Mouse (Mus musculus) cerebellum, adult 2 months (tissue): ENCODE measurements at regions not wholly inside any gene's neighbourhood (a gene's known extent, or its start where the extent isn't known, plus 50 kb on each side); places are given as distances from the start of the nearest gene placed in this dataset.

Experiments used
- DNase-seq, 2 experiments: peaks; one replicate each; pipeline ENCODE4 v3.0.0; 2021
- H3K27ac ChIP-seq: fragments of 200-500 bp; 2 replicates; pipeline ENCODE4 v1.5.1; 2012; ENCODE audit warnings: low read length, control low read depth, inconsistent platforms; ENCODE audit not compliant: insufficient read depth
- H3K27me3 ChIP-seq: fragments of 200-500 bp; 2 replicates; pipeline ENCODE4 v1.6.1; 2012; ENCODE audit warnings: inconsistent platforms, mild to moderate bottlenecking, low read length, moderate library complexity; ENCODE audit not compliant: control insufficient read depth, insufficient read depth
- H3K4me1 ChIP-seq: fragments of 200-500 bp; 2 replicates; pipeline ENCODE4 v1.6.1; 2011; ENCODE audit warnings: low read length; ENCODE audit not compliant: control insufficient read depth, insufficient read depth
- H3K4me3 ChIP-seq: fragments of 200-500 bp; replicated peaks from 2 replicates; pipeline ENCODE3; 2011; ENCODE audit warnings: mild to moderate bottlenecking, low read depth, low read length, control low read depth; ENCODE audit not compliant: insufficient read depth
- CTCF ChIP-seq: fragments of 200-500 bp; IDR thresholded peaks from 2 replicates; pipeline ENCODE4 v1.5.1; 2011; ENCODE audit warnings: low read depth, mild to moderate bottlenecking, control low read depth, low read length, moderate library complexity, borderline replicate concordance; ENCODE audit not compliant: insufficient read depth
- POLR2A ChIP-seq: fragments of 200-500 bp; IDR thresholded peaks from 2 replicates; pipeline ENCODE4 v1.6.1; 2011; ENCODE audit warnings: low read length, control low read depth, borderline replicate concordance; ENCODE audit not compliant: insufficient read depth
- WGBS: fragments of 180-500 bp; shearing (Covaris S2); methylation state at CpG from one replicate; pipeline ENCODE4 v1.1.7; 2018; 5-methylcytosine and 5-hydroxymethylcytosine counted together

GRCm38 (mm10) chr7:125000669-125001068, 443.8 kb upstream of the Kdm8 start:
- H3K4me3 ChIP-seq, result no peak overlapping the region

GRCm38 (mm10) chr7:125005638-125006037, 438.8 kb upstream of the Kdm8 start:
- no peak overlapping the region for H3K27ac ChIP-seq
- TF ChIP-seq POLR2A (no peak), CTCF (no peak)
- no peaks in the 10 kb centered on the region for H3K4me1 ChIP-seq
- H3K4me3 ChIP-seq, result no peak overlapping the region
- no peak for DNase-seq
- H3K27me3 ChIP-seq, result no peaks in the 10 kb centered on the region; the same call in 1 of the 2 replicates
- WGBS, result 43% methylated on average over 3 of the region's 3 CpGs

More at GRCm38 (mm10) chr7:125000669-125001068, 443.8 kb upstream of the Kdm8 start:
- Histone ChIP-seq H3K4me1 (no peaks in the 10 kb centered on the region), H3K27ac (no peak overlapping the region), H3K27me3 (no peaks in the 10 kb centered on the region; the same call in 1 of the 2 replicates)
- TF ChIP-seq POLR2A (no peak), CTCF (no peak)
- no peak for DNase-seq

GRCm38 (mm10) chr7:125019259-125019658, 425.2 kb upstream of the Kdm8 start:
- 46% methylated on average over 1 of the region's 1 CpGs for WGBS

GRCm38 (mm10) chr7:125024944-125025343, 419.5 kb upstream of the Kdm8 start:
- TF ChIP-seq CTCF (no peak), POLR2A (no peak)
- no peaks in the 10 kb centered on the region for H3K4me1 ChIP-seq
- H3K27me3 ChIP-seq, result no peaks in the 10 kb centered on the region
- DNase-seq, result no peak
- no peak overlapping the region for H3K4me3 ChIP-seq
- no peak overlapping the region for H3K27ac ChIP-seq
- 76% methylated on average over 5 of the region's 5 CpGs for WGBS

More at GRCm38 (mm10) chr7:125019259-125019658, 425.2 kb upstream of the Kdm8 start:
- no peaks in the 10 kb centered on the region for H3K4me1 ChIP-seq
- H3K27me3 ChIP-seq, result no peaks in the 10 kb centered on the region
- H3K4me3 ChIP-seq, result no peak overlapping the region
- no peak overlapping the region for H3K27ac ChIP-seq
- TF ChIP-seq CTCF, result no peak
- no peak for TF ChIP-seq POLR2A
- no peak for DNase-seq

GRCm38 (mm10) chr7:125033778-125034177, 410.7 kb upstream of the Kdm8 start:
- no peak overlapping the region for H3K27ac ChIP-seq
- H3K4me1 ChIP-seq, result no peaks in the 10 kb centered on the region
- 69% methylated on average over 4 of the region's 4 CpGs for WGBS
- TF ChIP-seq POLR2A (no peak), CTCF (no peak)
- DNase-seq, result no peak
- H3K4me3 ChIP-seq, result no peak overlapping the region
- H3K27me3 ChIP-seq, result no peaks in the 10 kb centered on the region

- DNase-seq, result no peak
- H3K4me3 ChIP-seq, result no peak overlapping the region
- H3K4me1 ChIP-seq, result no peaks in the 10 kb centered on the region
- H3K27me3 ChIP-seq, result no peaks in the 10 kb centered on the region
- H3K27ac ChIP-seq, result no peak overlapping the region
- WGBS, result 61% methylated on average over 5 of the region's 5 CpGs
- no peak for TF ChIP-seq CTCF
- TF ChIP-seq POLR2A, result no peak
Measured at GRCm38 (mm10) chr7:125034196-125034595, 410.3 kb upstream of the Kdm8 start.

GRCm38 (mm10) chr7:125036098-125036991, 408.1 kb upstream of the Kdm8 start:
- no peak overlapping the region for H3K27ac ChIP-seq
- no peak for TF ChIP-seq POLR2A
- no peak for TF ChIP-seq CTCF
- no peaks in the 10 kb centered on the region; the same call in 1 of the 2 replicates for H3K27me3 ChIP-seq
- no peak for DNase-seq
- no peak overlapping the region for H3K4me3 ChIP-seq
- WGBS, result 46% methylated on average over 10 of the region's 10 CpGs
- H3K4me1 ChIP-seq, result no peaks in the 10 kb centered on the region

- Histone ChIP-seq H3K4me3 (no peak overlapping the region), H3K27ac (no peak overlapping the region), H3K27me3 (no peaks in the 10 kb centered on the region; the same call in 1 of the 2 replicates), H3K4me1 (no peaks in the 10 kb centered on the region)
- TF ChIP-seq POLR2A (no peak), CTCF (no peak)
- no peak for DNase-seq
- 26% methylated on average over 4 of the region's 4 CpGs for WGBS
Measured at GRCm38 (mm10) chr7:125038840-125039239, 405.6 kb upstream of the Kdm8 start.
